Mouse (Mus musculus): ENCODE results near the gene Chd2. TPM values are rescaled to one million over a fixed set of nuclear protein-coding genes. Genes with fewer than 3 reads are reported as not detected.
"Not testable (repeated sequence)": the region's sequence is repeated elsewhere in the genome, so short reads cannot be mapped to it uniquely, and the experiment has no call there.

Chd2 gene
- polyA plus RNA-seq, 1 experiment from 2014 or later = 50.5 TPM

DNA sequence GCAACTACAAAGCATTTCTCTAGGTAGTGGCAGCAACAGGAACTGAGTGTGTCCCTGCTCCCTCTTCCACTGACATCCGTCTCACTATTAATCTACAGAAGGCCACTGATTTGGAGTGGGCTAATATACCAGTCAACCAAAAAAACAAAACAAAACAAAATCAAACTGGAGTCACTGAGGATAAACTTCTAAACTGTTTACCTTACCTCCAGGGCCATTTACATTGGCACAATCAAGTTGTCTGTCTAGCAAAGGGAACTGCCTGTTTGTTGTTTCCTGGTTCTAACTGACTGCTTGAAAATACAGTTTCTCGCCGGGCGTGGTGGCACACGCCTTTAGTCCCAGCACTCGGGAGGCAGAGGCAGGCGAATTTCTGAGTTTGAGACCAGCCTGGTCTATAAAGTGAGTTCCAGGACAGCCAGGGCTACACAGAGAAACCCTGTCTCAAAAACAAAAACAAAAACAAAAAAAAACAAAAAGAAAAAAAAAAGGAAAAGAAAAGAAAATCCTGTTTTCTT lies 13.2 kb downstream of the Chd2 start:
- H3K9ac ChIP-seq (ENCODE audit: low read length); DNase-seq (ENCODE audit: low spot score); H3K4me3 ChIP-seq (ENCODE audit: low read depth, low read length); ATAC-seq (replicated peaks; ENCODE audit: low FRiP score, low TSS enrichment, low read depth); H3K27me3 ChIP-seq (replicated peaks; ENCODE audit: control insufficient read depth, insufficient read depth, low read length); H3K9me3 ChIP-seq (ENCODE audit: control insufficient read depth, low read length); H3K4me2 ChIP-seq (ENCODE audit: low read length); H3K27ac ChIP-seq (ENCODE audit: low read depth): not testable (repeated sequence)
- Histone ChIP-seq H3K36me3 (ENCODE audit: control insufficient read depth, insufficient read depth, low read length) (peaks cover 17% of the 10 kb centered on the region; the same call in 1 of the 2 replicates), H3K4me1 (replicated peaks; ENCODE audit: control insufficient read depth, insufficient read depth, low read length) (peaks cover 14% of the 10 kb centered on the region)
- WGBS = 94% methylated on average over 7 of the region's 7 CpGs

DNA sequence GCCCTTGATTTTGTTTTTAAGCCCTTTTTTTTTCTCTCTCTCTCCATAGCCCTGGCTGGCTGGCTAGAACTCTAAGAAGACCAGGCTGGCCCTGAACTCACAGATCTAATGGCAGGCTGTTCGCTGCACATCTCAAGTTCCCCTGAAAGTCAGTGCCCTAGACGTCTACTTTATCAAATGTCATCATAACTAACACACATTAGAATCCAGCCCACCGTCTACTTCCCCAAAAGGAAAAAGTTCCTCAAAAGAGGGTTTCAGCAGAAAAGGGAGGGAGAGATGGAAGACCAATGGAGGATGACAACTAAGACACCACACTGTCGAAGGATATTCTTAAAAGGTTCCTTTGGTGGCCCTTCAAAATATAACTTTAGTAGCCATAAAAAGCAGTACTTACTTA lies 14.4 kb downstream of the Chd2 start:
- Histone ChIP-seq H3K4me2 (ENCODE audit: low read length) (no peak overlapping the region), H3K27ac (ENCODE audit: low read depth) (peak overlapping the region; percentile 16), H3K9ac (ENCODE audit: low read length) (no peak overlapping the region), H3K36me3 (ENCODE audit: control insufficient read depth, insufficient read depth, low read length) (peaks cover 28% of the 10 kb centered on the region; the same call in 1 of the 2 replicates), H3K27me3 (replicated peaks; ENCODE audit: control insufficient read depth, insufficient read depth, low read length) (no peaks in the 10 kb centered on the region), H3K4me1 (replicated peaks; ENCODE audit: control insufficient read depth, insufficient read depth, low read length) (0 out of 2 replicates have a peak, but pooled peaks cover 8% of the 10 kb centered on the region), H3K9me3 (ENCODE audit: control insufficient read depth, low read length) (no peaks in the 10 kb centered on the region), H3K4me3 (ENCODE audit: low read depth, low read length) (no peak overlapping the region)
- DNase-seq (ENCODE audit: low spot score) (no peak), ATAC-seq (replicated peaks; ENCODE audit: low FRiP score, low TSS enrichment, low read depth) (no peak)
- 80% methylated on average over 4 of the region's 4 CpGs for WGBS

GRCm38 (mm10) chr7:73524454-73524952 lies 17.1 kb downstream of the Chd2 start:
- ATAC-seq (replicated peaks; ENCODE audit: low FRiP score, low TSS enrichment, low read depth) (peak; percentile 54; the same call in 1 of the 2 replicates), DNase-seq (ENCODE audit: low spot score) (peak; percentile 68)
- H3K4me2 ChIP-seq (ENCODE audit: low read length) = no peak overlapping the region

DNA sequence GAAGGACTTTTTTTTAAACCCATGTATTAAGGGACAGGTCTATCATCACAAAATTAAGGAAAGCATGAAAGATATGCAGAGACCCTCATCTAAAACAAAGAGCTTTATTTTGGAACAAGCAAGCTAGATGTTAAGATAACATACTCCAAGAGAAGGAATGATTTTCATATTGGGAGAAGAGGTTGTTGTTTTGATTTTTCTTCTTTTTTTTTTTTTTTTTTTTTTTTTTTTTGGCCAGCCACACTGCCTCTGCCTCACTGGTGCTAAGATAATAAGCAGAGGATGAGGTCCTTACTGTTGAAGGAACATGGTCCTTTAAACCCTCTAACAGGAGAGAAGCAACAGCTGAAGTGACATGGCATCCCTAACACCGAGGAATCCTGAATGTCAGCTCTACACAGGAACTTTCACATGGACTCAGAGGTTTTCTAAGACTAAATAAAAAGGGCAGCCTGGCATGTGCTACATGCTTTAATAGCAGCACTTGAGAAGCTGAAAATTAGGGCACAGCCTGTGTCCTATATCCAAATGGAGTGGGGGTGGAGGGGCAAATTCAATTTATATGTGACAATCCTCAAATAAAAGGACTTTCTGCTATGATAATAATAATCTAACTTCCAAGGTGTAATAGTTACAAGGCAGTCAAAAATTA lies 17.9 kb downstream of the Chd2 start:
- Histone ChIP-seq H3K4me2 (ENCODE audit: low read length) (no peak overlapping the region), H3K9me3 (ENCODE audit: control insufficient read depth, low read length) (no peaks in the 10 kb centered on the region), H3K9ac (ENCODE audit: low read length) (no peak overlapping the region), H3K4me3 (ENCODE audit: low read depth, low read length) (no peak overlapping the region), H3K36me3 (ENCODE audit: control insufficient read depth, insufficient read depth, low read length) (peaks cover 49% of the 10 kb centered on the region), H3K27ac (ENCODE audit: low read depth) (0 out of 2 replicates have a peak overlapping the region, but pooled peaks have one; percentile 11), H3K27me3 (replicated peaks; ENCODE audit: control insufficient read depth, insufficient read depth, low read length) (no peaks in the 10 kb centered on the region), H3K4me1 (replicated peaks; ENCODE audit: control insufficient read depth, insufficient read depth, low read length) (peaks cover 14% of the 10 kb centered on the region; the same call in 1 of the 2 replicates)
- no peak for ATAC-seq (replicated peaks; ENCODE audit: low FRiP score, low TSS enrichment, low read depth)
- DNase-seq (ENCODE audit: low spot score) = no peak
- WGBS = 81% methylated on average over 1 of the region's 1 CpGs

More at GRCm38 (mm10) chr7:73524454-73524952, 17.1 kb downstream of the Chd2 start:
- H3K9ac ChIP-seq (ENCODE audit: low read length) = no peak overlapping the region
- peaks cover 14% of the 10 kb centered on the region; the same call in 1 of the 2 replicates for H3K4me1 ChIP-seq (replicated peaks; ENCODE audit: control insufficient read depth, insufficient read depth, low read length)
- 24% methylated on average over 9 of the region's 9 CpGs for WGBS
- no peaks in the 10 kb centered on the region for H3K9me3 ChIP-seq (ENCODE audit: control insufficient read depth, low read length)
- no peaks in the 10 kb centered on the region for H3K27me3 ChIP-seq (replicated peaks; ENCODE audit: control insufficient read depth, insufficient read depth, low read length)
- peaks cover 48% of the 10 kb centered on the region for H3K36me3 ChIP-seq (ENCODE audit: control insufficient read depth, insufficient read depth, low read length)
- H3K4me3 ChIP-seq (ENCODE audit: low read depth, low read length) = no peak overlapping the region
- H3K27ac ChIP-seq (ENCODE audit: low read depth) = peak overlapping the region; percentile 62

GRCm38 (mm10) chr7:73523183-73523582 lies 18.4 kb downstream of the Chd2 start:
- H3K4me1 ChIP-seq (replicated peaks; ENCODE audit: control insufficient read depth, insufficient read depth, low read length) = peaks cover 14% of the 10 kb centered on the region; the same call in 1 of the 2 replicates
- H3K9ac ChIP-seq (ENCODE audit: low read length) = no peak overlapping the region
- DNase-seq (ENCODE audit: low spot score) (no peak), ATAC-seq (replicated peaks; ENCODE audit: low FRiP score, low TSS enrichment, low read depth) (no peak)
- 81% methylated on average over 6 of the region's 6 CpGs for WGBS
- no peak overlapping the region for H3K4me3 ChIP-seq (ENCODE audit: low read depth, low read length)
- H3K36me3 ChIP-seq (ENCODE audit: control insufficient read depth, insufficient read depth, low read length) = peaks cover 55% of the 10 kb centered on the region
- no peak overlapping the region for H3K27ac ChIP-seq (ENCODE audit: low read depth)
- no peaks in the 10 kb centered on the region for H3K9me3 ChIP-seq (ENCODE audit: control insufficient read depth, low read length)
- no peak overlapping the region for H3K4me2 ChIP-seq (ENCODE audit: low read length)
- no peaks in the 10 kb centered on the region for H3K27me3 ChIP-seq (replicated peaks; ENCODE audit: control insufficient read depth, insufficient read depth, low read length)

DNA sequence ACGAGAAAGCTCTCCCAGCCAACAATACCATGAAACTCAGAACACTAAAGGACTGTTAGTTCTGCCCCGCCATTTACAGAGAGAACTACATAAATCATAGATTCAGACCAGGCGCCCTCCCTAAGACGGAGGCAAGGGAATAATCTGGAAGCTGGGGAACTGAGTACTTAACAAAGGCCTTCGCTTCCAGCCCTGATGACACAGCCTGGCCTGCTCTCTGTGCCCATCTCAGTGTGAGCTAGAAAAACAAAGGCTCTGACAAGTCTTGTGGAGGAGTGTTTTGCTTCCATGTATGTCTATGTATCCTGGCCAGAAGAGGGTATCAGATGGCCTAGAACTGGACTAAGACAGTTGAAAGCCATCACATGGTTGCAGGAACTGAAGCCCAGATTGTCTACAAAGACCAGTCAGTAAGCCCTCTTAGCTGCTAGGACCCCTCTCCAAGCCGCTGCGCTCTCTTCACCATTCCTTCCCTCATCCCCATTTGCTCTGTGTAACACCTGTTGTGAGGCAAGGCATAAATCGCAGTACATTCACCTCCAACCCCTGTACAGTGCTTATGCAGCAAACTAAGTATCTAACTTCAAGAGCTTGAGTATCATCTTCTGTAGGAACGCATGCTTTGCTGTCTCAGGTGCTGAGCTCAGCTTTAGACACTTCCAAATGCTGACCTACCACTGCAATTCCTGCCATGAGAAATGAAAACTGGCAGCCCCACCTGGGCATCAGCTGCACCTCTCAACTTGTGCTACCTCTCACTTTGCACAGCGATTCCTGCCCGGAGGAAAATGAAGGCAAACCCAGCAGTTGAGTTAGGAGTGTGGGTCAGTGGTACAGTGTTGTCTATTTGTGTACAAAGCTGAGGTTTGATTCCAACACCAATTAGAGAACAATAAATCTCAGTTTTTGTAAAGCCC lies 20.1 kb downstream of the Chd2 start:
- Histone ChIP-seq H3K4me1 (replicated peaks; ENCODE audit: control insufficient read depth, insufficient read depth, low read length) (peaks cover 14% of the 10 kb centered on the region; the same call in 1 of the 2 replicates), H3K4me3 (ENCODE audit: low read depth, low read length) (no peak overlapping the region), H3K36me3 (ENCODE audit: control insufficient read depth, insufficient read depth, low read length) (peaks cover 69% of the 10 kb centered on the region), H3K4me2 (ENCODE audit: low read length) (no peak overlapping the region), H3K27ac (ENCODE audit: low read depth) (peak overlapping the region; percentile 65), H3K27me3 (replicated peaks; ENCODE audit: control insufficient read depth, insufficient read depth, low read length) (no peaks in the 10 kb centered on the region), H3K9ac (ENCODE audit: low read length) (no peak overlapping the region), H3K9me3 (ENCODE audit: control insufficient read depth, low read length) (no peaks in the 10 kb centered on the region)
- WGBS = 83% methylated on average over 11 of the region's 11 CpGs
- no peak for ATAC-seq (replicated peaks; ENCODE audit: low FRiP score, low TSS enrichment, low read depth)
- no peak for DNase-seq (ENCODE audit: low spot score)

DNA sequence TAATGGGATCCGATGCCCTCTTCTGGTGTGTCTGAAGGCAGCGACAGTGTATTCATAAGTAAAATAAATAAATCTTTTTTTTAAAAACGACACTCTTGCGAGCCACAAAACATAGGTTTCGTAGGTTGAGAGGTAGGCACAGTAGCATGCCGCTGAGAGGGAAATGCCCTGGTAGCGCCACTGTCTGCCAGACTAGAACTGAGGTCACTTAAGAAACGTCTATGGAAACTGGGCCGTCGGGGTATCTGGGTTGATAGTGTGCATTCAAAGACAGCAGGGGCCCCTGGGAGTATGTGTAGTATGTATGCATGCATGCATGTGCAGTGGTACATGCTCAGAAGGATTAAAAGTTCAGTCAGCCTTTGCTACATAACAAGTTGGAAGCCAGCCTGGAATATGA lies 21.4 kb downstream of the Chd2 start:
- no peaks in the 10 kb centered on the region for H3K9me3 ChIP-seq (ENCODE audit: control insufficient read depth, low read length)
- 88% methylated on average over 10 of the region's 10 CpGs for WGBS

GRCm38 (mm10) chr7:73519060-73519796 lies 22.4 kb downstream of the Chd2 start:
- Histone ChIP-seq H3K4me2 (ENCODE audit: low read length) (no peak overlapping the region), H3K36me3 (ENCODE audit: control insufficient read depth, insufficient read depth, low read length) (peaks cover 92% of the 10 kb centered on the region), H3K27ac (ENCODE audit: low read depth) (no peak overlapping the region), H3K27me3 (replicated peaks; ENCODE audit: control insufficient read depth, insufficient read depth, low read length) (no peaks in the 10 kb centered on the region), H3K9me3 (ENCODE audit: control insufficient read depth, low read length) (no peaks in the 10 kb centered on the region), H3K4me3 (ENCODE audit: low read depth, low read length) (no peak overlapping the region), H3K4me1 (replicated peaks; ENCODE audit: control insufficient read depth, insufficient read depth, low read length) (peaks cover 11% of the 10 kb centered on the region; the same call in 1 of the 2 replicates), H3K9ac (ENCODE audit: low read length) (no peak overlapping the region)
- ATAC-seq (replicated peaks; ENCODE audit: low FRiP score, low TSS enrichment, low read depth) (no peak), DNase-seq (ENCODE audit: low spot score) (no peak)
- 93% methylated on average over 16 of the region's 16 CpGs for WGBS

More for the DNA sequence above, 21.4 kb downstream of the Chd2 start:
- Histone ChIP-seq H3K4me1 (replicated peaks; ENCODE audit: control insufficient read depth, insufficient read depth, low read length) (peaks cover 14% of the 10 kb centered on the region; the same call in 1 of the 2 replicates), H3K27ac (ENCODE audit: low read depth) (no peak overlapping the region), H3K4me3 (ENCODE audit: low read depth, low read length) (no peak overlapping the region), H3K36me3 (ENCODE audit: control insufficient read depth, insufficient read depth, low read length) (peaks cover 82% of the 10 kb centered on the region), H3K27me3 (replicated peaks; ENCODE audit: control insufficient read depth, insufficient read depth, low read length) (no peaks in the 10 kb centered on the region), H3K9ac (ENCODE audit: low read length) (no peak overlapping the region), H3K4me2 (ENCODE audit: low read length) (no peak overlapping the region)
- DNase-seq (ENCODE audit: low spot score) (no peak), ATAC-seq (replicated peaks; ENCODE audit: low FRiP score, low TSS enrichment, low read depth) (no peak)
